Mouse (Mus musculus): ENCODE measurements around the gene Zyx. TPM values are rescaled to one million over a fixed set of nuclear protein-coding genes. Genes with fewer than 3 reads are reported as not detected.

Gene Zyx
- polyA plus RNA-seq, 1 experiment from 2014 or later, result 60.5 TPM

DNA sequence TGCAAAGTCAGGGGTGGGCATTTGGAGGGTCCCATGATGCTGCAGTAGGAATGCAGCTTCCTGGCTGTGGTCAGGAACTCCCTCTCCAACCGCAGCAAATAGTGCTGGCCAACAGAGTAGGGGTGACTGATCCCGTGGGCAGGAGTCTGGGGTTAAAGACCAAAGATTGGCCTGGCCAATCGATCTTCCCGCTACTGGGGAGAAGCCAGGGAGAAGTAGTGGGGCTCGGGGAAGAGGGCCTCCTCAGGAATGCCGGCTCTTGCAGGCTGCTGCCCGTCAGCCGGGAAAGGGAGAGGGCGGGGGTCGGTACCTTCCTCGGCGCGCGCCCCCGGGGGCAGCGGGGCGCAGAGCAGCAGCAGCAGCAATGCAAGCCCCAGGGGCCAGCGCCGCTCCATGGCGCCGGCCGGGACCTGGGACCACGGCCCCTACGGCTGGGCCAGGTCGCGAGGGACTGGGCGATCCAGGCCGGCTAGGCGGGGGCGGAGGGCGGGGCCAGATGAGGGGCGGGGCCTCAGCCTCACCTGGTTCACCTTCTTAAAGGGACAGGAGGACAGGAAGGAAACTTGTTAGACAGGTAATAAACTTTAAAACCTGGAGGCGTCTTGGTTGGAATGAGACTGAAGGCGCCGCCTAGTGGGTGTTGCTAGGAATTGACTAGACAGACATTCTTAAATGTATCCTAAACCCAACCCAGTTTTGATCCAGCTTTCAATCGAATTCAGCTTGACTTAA is 23.6 kb downstream of the Zyx start, which contains the start of gene Epha1:
Gene Epha1, minus strand, starts transcription at position 453 of the 732 bp plus-strand sequence.
- WGBS, result under 1% methylated on average over 31 of the region's 36 CpGs
- Histone ChIP-seq H3K4me3 (ENCODE audit: low read depth, low read length) (peak within 1 kb of the TSS; percentile 60), H3K9me3 (ENCODE audit: control insufficient read depth, low read length) (no peaks in the 10 kb centered on the region), H3K27me3 (ENCODE audit: control insufficient read depth, insufficient read depth, low read length) (no peaks in the 10 kb centered on the region), H3K27ac (replicated peaks) (peak within 1 kb of the TSS; percentile 78), H3K4me1 (replicated peaks; ENCODE audit: control insufficient read depth, insufficient read depth) (peaks cover 10% of the 10 kb centered on the region; the same call in 1 of the 2 replicates), H3K36me3 (ENCODE audit: control insufficient read depth, insufficient read depth, low read length) (no peaks in the 10 kb centered on the region), H3K4me2 (replicated peaks; ENCODE audit: low read depth) (peak within 1 kb of the TSS; percentile 87), H3K9ac (ENCODE audit: low read length) (peak within 1 kb of the TSS; percentile 73)
- TF ChIP-seq CTCF (IDR thresholded peaks at IDR 0.05; ENCODE audit: low read depth), result peak; percentile 73
- TF ChIP-seq EP300 (optimal IDR thresholded peaks at IDR 0.05), result no peak
- peak; percentile 94 for ATAC-seq (ENCODE audit: low FRiP score, low TSS enrichment)
- DNase-seq (ENCODE audit: low spot score), result peak; percentile 92

DNA sequence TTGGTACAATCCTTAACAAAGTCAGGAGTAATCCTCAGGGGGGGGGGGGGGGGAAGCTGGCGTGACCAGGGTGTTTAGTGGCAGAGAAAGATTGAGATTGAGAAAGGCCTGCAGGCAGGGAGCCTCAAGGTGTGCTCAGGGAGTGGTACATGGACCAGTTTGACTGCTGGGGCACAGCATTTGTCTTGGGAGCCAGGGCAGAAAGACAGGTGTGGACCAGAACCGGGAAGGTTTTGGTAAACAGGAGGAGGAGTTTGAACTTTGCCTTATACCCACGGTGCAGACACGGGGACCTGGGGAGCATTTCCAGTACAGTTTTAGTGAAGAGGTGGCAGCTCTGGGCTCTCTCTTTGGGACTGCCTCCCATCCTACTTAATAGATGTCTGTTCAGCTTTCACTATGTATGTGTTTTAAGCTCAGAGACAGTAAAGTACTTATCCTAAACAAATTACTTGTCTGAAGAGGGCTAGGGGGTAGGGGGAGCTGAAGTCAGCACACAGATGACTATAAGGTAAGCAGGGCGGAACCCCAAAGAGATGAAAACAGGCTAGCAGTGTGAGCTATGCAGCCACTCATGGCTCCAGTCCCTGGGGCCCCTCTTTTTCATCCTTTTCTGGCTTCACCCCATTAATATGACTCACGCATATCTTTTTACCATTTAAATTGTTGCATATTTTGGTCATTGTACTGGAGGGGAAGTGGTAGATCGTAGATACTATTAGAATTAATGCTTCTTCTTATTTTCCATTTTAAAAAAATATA is 24.4 kb downstream of the Zyx start:
- TF ChIP-seq CTCF (IDR thresholded peaks at IDR 0.05; ENCODE audit: low read depth) (no peak), EP300 (optimal IDR thresholded peaks at IDR 0.05) (no peak)
- 34% methylated on average over 7 of the region's 7 CpGs for WGBS
- Histone ChIP-seq H3K4me1 (replicated peaks; ENCODE audit: control insufficient read depth, insufficient read depth) (peaks cover 10% of the 10 kb centered on the region; the same call in 1 of the 2 replicates), H3K9me3 (ENCODE audit: control insufficient read depth, low read length) (no peaks in the 10 kb centered on the region), H3K36me3 (ENCODE audit: control insufficient read depth, insufficient read depth, low read length) (no peaks in the 10 kb centered on the region), H3K27ac (replicated peaks) (peak overlapping the region; percentile 67), H3K27me3 (ENCODE audit: control insufficient read depth, insufficient read depth, low read length) (no peaks in the 10 kb centered on the region), H3K9ac (ENCODE audit: low read length) (peak overlapping the region; percentile 73; the same call in 1 of the 2 replicates), H3K4me3 (ENCODE audit: low read depth, low read length) (peak overlapping the region; percentile 60), H3K4me2 (replicated peaks; ENCODE audit: low read depth) (peak overlapping the region; percentile 87)
- DNase-seq (ENCODE audit: low spot score), result no peak
- ATAC-seq (ENCODE audit: low FRiP score, low TSS enrichment), result peak; percentile 67

DNA sequence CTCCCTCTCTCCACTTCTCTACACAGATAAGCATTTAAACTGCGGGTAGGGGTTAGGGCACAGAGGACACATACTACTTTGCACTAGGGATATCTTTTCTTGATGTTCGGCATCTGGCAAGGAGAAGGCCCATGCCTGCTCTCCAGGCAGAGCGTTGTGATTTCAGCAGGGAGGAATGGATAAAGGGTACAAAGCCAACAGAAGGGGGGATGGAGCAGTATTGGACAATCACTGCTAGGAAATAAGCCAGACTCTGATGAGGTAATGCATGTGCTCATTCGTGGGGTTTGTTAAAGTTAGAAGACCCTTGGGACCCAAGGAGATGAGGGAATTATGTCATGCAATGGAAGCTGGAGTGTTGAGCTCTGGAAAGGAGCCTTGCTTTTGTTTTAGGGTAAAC is 25.3 kb downstream of the Zyx start:
- no peaks in the 10 kb centered on the region for H3K36me3 ChIP-seq (ENCODE audit: control insufficient read depth, insufficient read depth, low read length)
- H3K9ac ChIP-seq (ENCODE audit: low read length), result no peak overlapping the region
- no peaks in the 10 kb centered on the region for H3K9me3 ChIP-seq (ENCODE audit: control insufficient read depth, low read length)
- DNase-seq (ENCODE audit: low spot score), result no peak
- no peak for TF ChIP-seq CTCF (IDR thresholded peaks at IDR 0.05; ENCODE audit: low read depth)
- TF ChIP-seq EP300 (optimal IDR thresholded peaks at IDR 0.05), result no peak
- H3K4me3 ChIP-seq (ENCODE audit: low read depth, low read length), result no peak overlapping the region
- H3K4me2 ChIP-seq (replicated peaks; ENCODE audit: low read depth), result no peak overlapping the region
- ATAC-seq (ENCODE audit: low FRiP score, low TSS enrichment), result no peak
- peaks cover 10% of the 10 kb centered on the region; the same call in 1 of the 2 replicates for H3K4me1 ChIP-seq (replicated peaks; ENCODE audit: control insufficient read depth, insufficient read depth)
- H3K27ac ChIP-seq (replicated peaks), result no peak overlapping the region
- no peaks in the 10 kb centered on the region for H3K27me3 ChIP-seq (ENCODE audit: control insufficient read depth, insufficient read depth, low read length)
- 66% methylated on average over 4 of the region's 4 CpGs for WGBS

DNA sequence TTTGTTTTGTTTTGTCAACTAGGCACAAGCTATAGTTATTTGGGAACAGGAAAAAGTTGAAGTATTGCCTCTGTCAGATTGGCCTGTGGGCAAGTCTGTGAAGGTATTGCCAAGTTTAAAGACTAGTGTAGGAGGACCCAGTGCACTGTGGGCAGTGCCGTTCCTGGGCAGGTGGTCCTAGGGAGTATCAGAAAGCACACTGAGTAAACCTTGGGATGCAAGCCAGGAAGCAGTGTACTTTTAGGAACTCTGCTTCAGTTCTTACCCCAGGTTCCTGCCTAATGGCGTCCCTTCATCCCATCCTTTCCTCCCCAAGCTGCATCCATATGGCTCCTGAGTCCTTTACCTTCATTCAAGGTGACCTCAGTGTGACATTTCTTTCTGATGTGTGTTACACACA is 25.7 kb downstream of the Zyx start:
- H3K27ac ChIP-seq (replicated peaks), result no peak overlapping the region
- H3K36me3 ChIP-seq (ENCODE audit: control insufficient read depth, insufficient read depth, low read length), result no peaks in the 10 kb centered on the region
- DNase-seq (ENCODE audit: low spot score) (no peak), ATAC-seq (ENCODE audit: low FRiP score, low TSS enrichment) (no peak)
- WGBS, result 86% methylated on average over 2 of the region's 2 CpGs
- no peak overlapping the region for H3K4me3 ChIP-seq (ENCODE audit: low read depth, low read length)
- peaks cover 10% of the 10 kb centered on the region; the same call in 1 of the 2 replicates for H3K4me1 ChIP-seq (replicated peaks; ENCODE audit: control insufficient read depth, insufficient read depth)
- no peak for TF ChIP-seq EP300 (optimal IDR thresholded peaks at IDR 0.05)
- no peaks in the 10 kb centered on the region for H3K9me3 ChIP-seq (ENCODE audit: control insufficient read depth, low read length)
- no peaks in the 10 kb centered on the region for H3K27me3 ChIP-seq (ENCODE audit: control insufficient read depth, insufficient read depth, low read length)
- H3K4me2 ChIP-seq (replicated peaks; ENCODE audit: low read depth), result no peak overlapping the region
- H3K9ac ChIP-seq (ENCODE audit: low read length), result no peak overlapping the region

DNA sequence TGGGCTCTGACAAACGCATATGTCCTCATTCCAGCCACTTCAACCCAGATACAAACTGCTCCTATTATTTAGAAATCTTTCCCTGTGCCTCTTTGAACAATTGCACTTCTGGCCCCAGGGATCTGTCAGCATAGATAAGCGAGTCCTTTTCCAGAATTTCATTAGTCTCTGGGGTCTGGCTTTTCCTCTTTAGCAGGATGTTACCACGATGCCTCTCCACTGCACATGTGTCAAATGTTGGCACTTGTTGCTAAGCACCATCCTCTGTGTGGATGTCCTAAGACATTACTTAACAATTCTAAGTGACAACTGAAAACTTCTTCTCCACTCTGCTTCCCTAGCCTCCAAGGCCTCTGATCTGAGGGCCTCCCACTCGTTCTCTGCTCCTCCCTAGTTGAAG is 26.6 kb downstream of the Zyx start:
- Histone ChIP-seq H3K36me3 (ENCODE audit: control insufficient read depth, insufficient read depth, low read length) (no peaks in the 10 kb centered on the region), H3K27ac (replicated peaks) (no peak overlapping the region), H3K4me1 (replicated peaks; ENCODE audit: control insufficient read depth, insufficient read depth) (peaks cover 8% of the 10 kb centered on the region; the same call in 1 of the 2 replicates), H3K9ac (ENCODE audit: low read length) (no peak overlapping the region), H3K4me2 (replicated peaks; ENCODE audit: low read depth) (no peak overlapping the region), H3K27me3 (ENCODE audit: control insufficient read depth, insufficient read depth, low read length) (no peaks in the 10 kb centered on the region), H3K4me3 (ENCODE audit: low read depth, low read length) (no peak overlapping the region), H3K9me3 (ENCODE audit: control insufficient read depth, low read length) (no peaks in the 10 kb centered on the region)
- TF ChIP-seq EP300 (optimal IDR thresholded peaks at IDR 0.05), result no peak
- no peak for TF ChIP-seq CTCF (IDR thresholded peaks at IDR 0.05; ENCODE audit: low read depth)
- no peak for DNase-seq (ENCODE audit: low spot score)
- no peak for ATAC-seq (ENCODE audit: low FRiP score, low TSS enrichment)
- WGBS, result 41% methylated on average over 4 of the region's 4 CpGs
